Mouse (Mus musculus): ENCODE results near the gene Rimkla. TPM values are rescaled to one million over a fixed set of nuclear protein-coding genes. Genes with fewer than 3 reads are reported as not detected.
A peak's percentile ranks its signal among the peaks of the same experiment; 100 is the strongest.

Rimkla gene
- polyA plus RNA-seq, 1 experiment from 2014 or later, result 0.34 TPM

DNA sequence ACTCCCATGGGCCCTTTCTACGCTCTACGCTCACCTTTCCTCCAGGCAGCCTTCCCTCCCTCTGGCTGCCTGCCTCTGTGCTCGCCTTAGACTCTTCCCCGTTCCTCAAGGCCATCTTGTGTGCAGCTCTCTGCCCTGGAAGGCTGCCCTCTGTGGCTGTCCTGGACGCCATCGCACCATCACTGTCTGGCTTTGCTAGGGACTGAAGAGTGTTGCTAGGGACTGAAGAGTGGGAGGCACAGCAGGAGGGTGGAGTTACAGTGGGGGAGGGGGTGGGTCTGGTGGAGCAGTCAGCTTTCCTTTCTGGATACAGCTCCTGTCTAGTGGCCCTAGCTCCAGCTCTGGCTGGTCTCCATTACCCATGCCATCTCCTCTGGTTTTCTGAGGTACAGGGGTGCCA is 49.9 kb downstream of the Rimkla start:
- no peak overlapping the region for H3K4me2 ChIP-seq
- H3K27me3 ChIP-seq (replicated peaks; ENCODE audit: control insufficient read depth, insufficient read depth, low read length), result no peaks in the 10 kb centered on the region
- no peaks in the 10 kb centered on the region for H3K36me3 ChIP-seq (ENCODE audit: control insufficient read depth, insufficient read depth, low read length)
- H3K9me3 ChIP-seq (ENCODE audit: control insufficient read depth, low read length), result no peaks in the 10 kb centered on the region; the same call in 1 of the 2 replicates
- DNase-seq (ENCODE audit: low spot score) (no peak), ATAC-seq (replicated peaks; ENCODE audit: low FRiP score) (no peak)
- no peak overlapping the region for H3K27ac ChIP-seq (ENCODE audit: low read depth, low read length)
- H3K4me1 ChIP-seq (replicated peaks; ENCODE audit: control insufficient read depth, insufficient read depth, low read length), result peaks cover 2% of the 10 kb centered on the region; the same call in 1 of the 2 replicates
- H3K9ac ChIP-seq (ENCODE audit: low read depth, low read length), result no peak overlapping the region
- 56% methylated on average over 6 of the region's 6 CpGs for WGBS
- H3K4me3 ChIP-seq (ENCODE audit: low read depth, low read length), result no peak overlapping the region

DNA sequence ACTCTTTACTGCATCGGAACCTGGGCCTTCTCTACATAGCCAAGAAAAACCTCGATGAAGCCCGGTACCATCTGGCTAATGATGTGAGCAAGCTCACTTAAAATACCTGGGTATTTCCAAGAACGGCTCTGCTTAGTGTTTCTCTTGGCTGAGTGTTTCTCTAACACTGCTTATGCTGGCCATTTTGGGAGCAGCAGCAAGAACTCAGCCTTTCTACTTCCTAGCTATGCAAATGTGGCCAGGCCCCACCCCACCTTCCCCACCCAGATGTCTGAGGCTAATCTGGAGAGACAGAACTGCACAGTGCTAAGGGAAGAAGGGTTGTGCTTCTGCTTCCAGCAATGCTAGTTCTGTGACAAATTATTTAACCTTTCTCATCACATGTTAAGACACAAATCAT is 50.6 kb downstream of the Rimkla start:
- H3K27ac ChIP-seq (ENCODE audit: low read depth, low read length), result no peak overlapping the region
- 90% methylated on average over 4 of the region's 4 CpGs for WGBS
- H3K36me3 ChIP-seq (ENCODE audit: control insufficient read depth, insufficient read depth, low read length), result no peaks in the 10 kb centered on the region
- H3K9ac ChIP-seq (ENCODE audit: low read depth, low read length), result no peak overlapping the region
- ATAC-seq (replicated peaks; ENCODE audit: low FRiP score), result peak; percentile 67; the same call in 1 of the 2 replicates
- no peaks in the 10 kb centered on the region; the same call in 1 of the 2 replicates for H3K9me3 ChIP-seq (ENCODE audit: control insufficient read depth, low read length)
- no peaks in the 10 kb centered on the region for H3K27me3 ChIP-seq (replicated peaks; ENCODE audit: control insufficient read depth, insufficient read depth, low read length)
- no peak overlapping the region for H3K4me2 ChIP-seq
- H3K4me3 ChIP-seq (ENCODE audit: low read depth, low read length), result no peak overlapping the region
- no peak for DNase-seq (ENCODE audit: low spot score)
- H3K4me1 ChIP-seq (replicated peaks; ENCODE audit: control insufficient read depth, insufficient read depth, low read length), result peaks cover 2% of the 10 kb centered on the region; the same call in 1 of the 2 replicates

DNA sequence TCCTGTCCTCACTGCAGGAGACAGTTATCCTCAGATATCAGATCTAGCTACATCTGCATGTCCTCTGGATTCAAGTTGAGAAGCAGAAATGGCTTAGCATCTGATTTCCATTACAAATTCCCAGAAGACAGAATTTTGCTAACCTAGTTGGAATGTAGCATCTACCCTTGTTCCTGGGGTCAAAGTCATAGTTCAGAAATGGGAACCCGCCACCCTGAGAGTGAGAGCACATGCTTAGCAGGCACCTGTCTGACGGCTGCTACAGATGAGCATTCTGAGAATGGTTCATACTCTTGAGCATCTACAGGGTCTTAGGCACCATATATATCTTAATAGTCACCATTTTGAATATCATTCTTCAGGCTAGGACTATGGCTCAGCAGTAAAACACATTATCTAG is 54.5 kb downstream of the Rimkla start:
- WGBS, result 73% methylated on average over 2 of the region's 2 CpGs

DNA sequence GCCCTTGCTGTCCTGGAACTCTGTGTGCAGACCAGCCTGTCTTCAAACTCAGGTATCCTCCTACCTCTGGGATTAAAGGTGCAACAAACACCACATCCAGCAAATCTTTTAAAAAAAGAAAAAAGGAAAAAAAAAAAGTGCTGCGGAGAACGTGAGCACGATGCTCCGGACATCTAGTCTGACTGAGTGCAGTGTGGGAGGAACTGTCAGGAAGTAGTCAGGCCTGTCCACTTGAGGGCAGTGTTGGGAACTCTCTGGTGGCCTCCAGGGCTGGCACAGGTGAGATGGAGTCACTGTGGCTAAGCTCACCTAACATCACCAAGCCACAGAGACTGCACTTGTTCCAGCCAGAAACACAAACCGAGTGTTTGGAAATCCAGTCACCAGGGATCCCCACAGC is 61.8 kb downstream of the Rimkla start:
- no peak overlapping the region for H3K4me3 ChIP-seq (ENCODE audit: low read depth, low read length)
- ATAC-seq (replicated peaks; ENCODE audit: low FRiP score) (peak; percentile 65), DNase-seq (ENCODE audit: low spot score) (no peak)
- H3K9ac ChIP-seq (ENCODE audit: low read depth, low read length), result no peak overlapping the region
- no peaks in the 10 kb centered on the region for H3K4me1 ChIP-seq (replicated peaks; ENCODE audit: control insufficient read depth, insufficient read depth, low read length)
- no peaks in the 10 kb centered on the region for H3K36me3 ChIP-seq (ENCODE audit: control insufficient read depth, insufficient read depth, low read length)
- no peak overlapping the region for H3K27ac ChIP-seq (ENCODE audit: low read depth, low read length)
- H3K27me3 ChIP-seq (replicated peaks; ENCODE audit: control insufficient read depth, insufficient read depth, low read length), result no peaks in the 10 kb centered on the region
- H3K9me3 ChIP-seq (ENCODE audit: control insufficient read depth, low read length), result no peaks in the 10 kb centered on the region; the same call in 1 of the 2 replicates
- 34% methylated on average over 5 of the region's 5 CpGs for WGBS
- H3K4me2 ChIP-seq, result peak overlapping the region; percentile 43; the same call in 1 of the 2 replicates

More for the DNA sequence above, 54.5 kb downstream of the Rimkla start:
- H3K27ac ChIP-seq (ENCODE audit: low read depth, low read length), result no peak overlapping the region
- DNase-seq (ENCODE audit: low spot score) (no peak), ATAC-seq (replicated peaks; ENCODE audit: low FRiP score) (no peak)
- no peak overlapping the region for H3K9ac ChIP-seq (ENCODE audit: low read depth, low read length)
- H3K36me3 ChIP-seq (ENCODE audit: control insufficient read depth, insufficient read depth, low read length), result no peaks in the 10 kb centered on the region
- H3K4me3 ChIP-seq (ENCODE audit: low read depth, low read length), result no peak overlapping the region
- H3K27me3 ChIP-seq (replicated peaks; ENCODE audit: control insufficient read depth, insufficient read depth, low read length), result no peaks in the 10 kb centered on the region
- no peaks in the 10 kb centered on the region; the same call in 1 of the 2 replicates for H3K9me3 ChIP-seq (ENCODE audit: control insufficient read depth, low read length)
- H3K4me1 ChIP-seq (replicated peaks; ENCODE audit: control insufficient read depth, insufficient read depth, low read length), result peaks cover 2% of the 10 kb centered on the region; the same call in 1 of the 2 replicates
- H3K4me2 ChIP-seq, result no peak overlapping the region

DNA sequence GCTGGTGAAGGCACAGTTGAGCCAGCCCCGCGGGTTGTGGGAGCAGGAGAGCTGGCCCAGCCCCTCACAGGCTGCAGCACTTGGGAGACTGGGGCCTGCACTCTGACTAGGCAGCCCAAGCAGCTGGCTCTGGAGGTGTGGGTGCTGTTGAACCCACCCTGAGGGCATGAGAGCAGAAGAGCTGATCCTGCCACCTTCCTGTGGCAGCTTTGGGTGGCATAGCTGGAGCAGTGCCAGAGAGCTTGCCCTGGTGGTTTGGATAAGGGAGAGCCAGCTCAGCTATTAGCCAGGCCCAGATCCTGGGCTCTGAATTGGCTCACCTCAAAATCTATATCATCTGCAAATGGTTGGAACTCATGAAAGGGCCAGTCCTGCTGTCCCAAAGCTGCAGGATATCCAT is 64.7 kb downstream of the Rimkla start:
- H3K9ac ChIP-seq (ENCODE audit: low read depth, low read length), result no peak overlapping the region
- WGBS, result 53% methylated on average over 2 of the region's 2 CpGs
- no peak for ATAC-seq (replicated peaks; ENCODE audit: low FRiP score)
- no peak overlapping the region for H3K4me2 ChIP-seq
- no peaks in the 10 kb centered on the region for H3K9me3 ChIP-seq (ENCODE audit: control insufficient read depth, low read length)
- H3K4me3 ChIP-seq (ENCODE audit: low read depth, low read length), result no peak overlapping the region
- no peaks in the 10 kb centered on the region for H3K27me3 ChIP-seq (replicated peaks; ENCODE audit: control insufficient read depth, insufficient read depth, low read length)
- peaks cover 9% of the 10 kb centered on the region for H3K4me1 ChIP-seq (replicated peaks; ENCODE audit: control insufficient read depth, insufficient read depth, low read length)
- no peak overlapping the region for H3K27ac ChIP-seq (ENCODE audit: low read depth, low read length)
- DNase-seq (ENCODE audit: low spot score), result no peak
- no peaks in the 10 kb centered on the region for H3K36me3 ChIP-seq (ENCODE audit: control insufficient read depth, insufficient read depth, low read length)

DNA sequence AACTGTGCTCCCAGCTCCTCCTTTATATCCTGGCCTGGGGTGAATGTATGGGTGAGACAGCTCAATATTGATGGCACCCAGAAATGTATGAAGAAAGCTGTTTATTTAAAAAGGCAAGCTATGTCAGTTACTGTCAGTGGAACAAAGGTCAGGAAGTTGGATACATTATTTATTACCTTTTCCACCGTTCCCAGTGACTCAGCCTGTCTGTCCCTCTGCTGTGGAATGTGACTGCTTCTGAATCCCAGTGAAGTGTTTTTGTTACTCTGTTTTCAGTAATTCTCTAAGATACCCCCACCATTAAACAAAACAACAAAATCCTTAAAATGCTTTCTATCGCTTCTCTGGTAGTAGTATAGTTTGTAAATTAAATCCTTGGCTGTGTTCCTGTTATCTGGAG is 66.8 kb downstream of the Rimkla start:
- peaks cover 15% of the 10 kb centered on the region for H3K4me1 ChIP-seq (replicated peaks; ENCODE audit: control insufficient read depth, insufficient read depth, low read length)
- H3K9me3 ChIP-seq (ENCODE audit: control insufficient read depth, low read length), result no peaks in the 10 kb centered on the region
- H3K36me3 ChIP-seq (ENCODE audit: control insufficient read depth, insufficient read depth, low read length), result no peaks in the 10 kb centered on the region
- no peak overlapping the region for H3K9ac ChIP-seq (ENCODE audit: low read depth, low read length)
- H3K4me3 ChIP-seq (ENCODE audit: low read depth, low read length), result no peak overlapping the region
- no peak overlapping the region for H3K27ac ChIP-seq (ENCODE audit: low read depth, low read length)
- ATAC-seq (replicated peaks; ENCODE audit: low FRiP score) (no peak), DNase-seq (ENCODE audit: low spot score) (no peak)
- no peak overlapping the region for H3K4me2 ChIP-seq
- H3K27me3 ChIP-seq (replicated peaks; ENCODE audit: control insufficient read depth, insufficient read depth, low read length), result no peaks in the 10 kb centered on the region
- 53% methylated on average over 2 of the region's 2 CpGs for WGBS

DNA sequence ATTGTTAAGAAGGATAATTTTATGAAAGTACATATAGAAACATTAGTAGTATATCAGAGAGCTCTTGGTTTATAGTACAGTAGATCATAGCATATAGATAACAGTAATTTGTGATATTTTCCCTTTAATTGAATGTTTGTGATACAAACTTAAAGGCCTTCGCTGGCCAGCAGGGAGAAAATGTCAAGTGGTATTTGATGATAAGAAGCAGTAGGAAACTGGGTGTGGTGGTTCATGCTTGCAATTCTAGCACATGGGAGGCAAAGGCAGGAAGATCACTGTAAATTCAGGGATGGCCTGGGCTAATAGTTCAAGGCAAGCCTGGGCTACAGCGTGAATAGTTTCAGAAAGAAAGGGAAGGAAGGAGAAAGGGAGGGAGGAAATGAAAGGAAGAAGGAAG is 67.4 kb downstream of the Rimkla start:
- Histone ChIP-seq H3K9me3 (ENCODE audit: control insufficient read depth, low read length) (no peaks in the 10 kb centered on the region), H3K27me3 (replicated peaks; ENCODE audit: control insufficient read depth, insufficient read depth, low read length) (no peaks in the 10 kb centered on the region), H3K4me2 (no peak overlapping the region), H3K27ac (ENCODE audit: low read depth, low read length) (no peak overlapping the region), H3K4me3 (ENCODE audit: low read depth, low read length) (no peak overlapping the region), H3K9ac (ENCODE audit: low read depth, low read length) (no peak overlapping the region), H3K4me1 (replicated peaks; ENCODE audit: control insufficient read depth, insufficient read depth, low read length) (peaks cover 15% of the 10 kb centered on the region), H3K36me3 (ENCODE audit: control insufficient read depth, insufficient read depth, low read length) (no peaks in the 10 kb centered on the region)
- ATAC-seq (replicated peaks; ENCODE audit: low FRiP score) (0 out of 2 replicates have a peak, but pooled peaks have one; percentile 18), DNase-seq (ENCODE audit: low spot score) (no peak)
- WGBS, result 60% methylated on average over 2 of the region's 2 CpGs

DNA sequence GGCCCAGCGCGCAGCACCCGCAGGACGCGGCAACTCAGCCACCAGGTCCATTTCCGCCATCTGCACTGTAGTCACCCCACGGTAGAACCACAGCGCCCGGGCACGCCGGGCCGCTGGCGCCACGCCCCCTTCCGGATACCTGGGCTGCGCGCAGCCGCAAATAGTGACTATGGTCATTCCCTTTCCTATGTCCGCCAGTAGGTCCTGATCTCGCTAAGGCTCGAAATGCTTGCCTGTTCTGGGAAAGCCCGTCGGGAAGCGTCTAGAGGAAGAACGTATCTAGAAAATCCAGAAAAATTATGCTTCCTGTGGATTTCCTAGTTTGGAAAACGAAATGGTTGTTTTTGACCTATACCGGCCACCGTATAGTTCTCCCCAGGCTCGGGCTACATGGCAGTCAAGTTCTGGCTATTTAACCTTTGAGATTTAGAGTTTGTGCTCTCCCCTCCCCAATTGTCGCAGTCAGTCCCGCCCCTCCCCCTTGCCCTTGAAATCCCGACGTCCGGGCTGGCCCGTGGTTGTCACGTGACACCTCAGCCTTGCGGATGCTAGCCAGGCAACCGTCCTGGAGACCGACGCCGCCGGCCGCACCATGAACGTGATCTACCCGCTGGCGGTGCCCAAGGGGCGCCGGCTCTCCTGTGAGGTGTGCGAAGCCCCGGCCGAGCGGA is 70.0 kb downstream of the Rimkla start, which contains the start of the genes Ppcs and Zmynd12:
Gene Ppcs, minus strand, starts transcription at position 127 of the 671 bp plus-strand sequence.
Gene Zmynd12, plus strand, starts transcription at position 521 of the 671 bp plus-strand sequence.
- peak within 1 kb of the TSS; percentile 82 for H3K9ac ChIP-seq (ENCODE audit: low read depth, low read length)
- under 1% methylated on average over 52 of the region's 52 CpGs for WGBS
- ATAC-seq (replicated peaks; ENCODE audit: low FRiP score) (peak; percentile 90), DNase-seq (ENCODE audit: low spot score) (peak; percentile 89)
- peak within 1 kb of the TSS; percentile 81 for H3K4me3 ChIP-seq (ENCODE audit: low read depth, low read length)
- H3K4me2 ChIP-seq, result peak within 1 kb of the TSS; percentile 95
- H3K27ac ChIP-seq (ENCODE audit: low read depth, low read length), result peak within 1 kb of the TSS; percentile 83
- H3K4me1 ChIP-seq (replicated peaks; ENCODE audit: control insufficient read depth, insufficient read depth, low read length), result peaks cover 17% of the 10 kb centered on the region
- no peaks in the 10 kb centered on the region for H3K9me3 ChIP-seq (ENCODE audit: control insufficient read depth, low read length)
- H3K27me3 ChIP-seq (replicated peaks; ENCODE audit: control insufficient read depth, insufficient read depth, low read length), result no peaks in the 10 kb centered on the region
- H3K36me3 ChIP-seq (ENCODE audit: control insufficient read depth, insufficient read depth, low read length), result no peaks in the 10 kb centered on the region

DNA sequence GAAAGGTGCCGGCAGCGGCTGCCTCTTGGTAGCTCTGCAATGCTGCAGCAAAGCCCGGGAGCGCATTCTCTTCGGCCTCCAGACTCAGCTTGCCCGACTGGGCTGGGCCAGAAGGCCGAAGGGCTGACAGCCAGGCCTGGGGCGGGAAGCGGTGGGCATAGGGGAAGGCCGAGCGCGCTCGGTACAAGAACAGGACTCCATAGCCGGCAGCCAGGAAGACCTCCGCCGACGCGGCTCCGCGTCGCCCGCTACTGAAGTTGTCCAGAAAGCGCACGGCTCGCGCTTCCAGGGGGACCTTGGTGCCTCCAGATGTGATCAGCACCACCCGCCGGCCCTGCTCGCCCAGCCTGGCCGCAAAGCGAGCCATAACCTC is 70.5 kb downstream of the Rimkla start:
- Histone ChIP-seq H3K9ac (ENCODE audit: low read depth, low read length) (peak overlapping the region; percentile 82), H3K4me2 (peak overlapping the region; percentile 95), H3K27me3 (replicated peaks; ENCODE audit: control insufficient read depth, insufficient read depth, low read length) (no peaks in the 10 kb centered on the region), H3K27ac (ENCODE audit: low read depth, low read length) (peak overlapping the region; percentile 83), H3K4me3 (ENCODE audit: low read depth, low read length) (peak overlapping the region; percentile 81), H3K4me1 (replicated peaks; ENCODE audit: control insufficient read depth, insufficient read depth, low read length) (peaks cover 20% of the 10 kb centered on the region), H3K36me3 (ENCODE audit: control insufficient read depth, insufficient read depth, low read length) (no peaks in the 10 kb centered on the region), H3K9me3 (ENCODE audit: control insufficient read depth, low read length) (no peaks in the 10 kb centered on the region)
- WGBS, result under 1% methylated on average over 31 of the region's 31 CpGs
- DNase-seq (ENCODE audit: low spot score) (no peak), ATAC-seq (replicated peaks; ENCODE audit: low FRiP score) (peak; percentile 53)
